Mouse (Mus musculus) cerebellum, adult (tissue): ENCODE measurements around the gene Slc9a9.
A peak's percentile ranks its signal among the peaks of the same experiment; 100 is the strongest.
"Not testable (repeated sequence)": the region's sequence is repeated elsewhere in the genome, so short reads cannot be mapped to it uniquely, and the experiment has no call there.

Source experiments
- ATAC-seq: cut with Nextera tagmentation; 2 replicates; pipeline ENCODE4 v1.9.2; 2017; ENCODE audit warnings: mild to moderate bottlenecking, moderate library complexity, mixed read lengths; ENCODE audit not compliant: insufficient number of reproducible peaks, low FRiP score, low TSS enrichment

Slc9a9 gene

GRCm38 (mm10) chr9:94669791-94670577 is at the start of gene Slc9a9:
Gene Slc9a9 (plus strand): TSS chr9:94669909.
- ATAC-seq, result peak; percentile 76

GRCm38 (mm10) chr9:94620342-94620741 is 49.4 kb upstream of the Slc9a9 start:
- no peak for ATAC-seq

- no peak for ATAC-seq
These were observed 48.9 kb upstream of the Slc9a9 start for GRCm38 (mm10) chr9:94620846-94621245.

GRCm38 (mm10) chr9:94621902-94622301 is 47.8 kb upstream of the Slc9a9 start:
- ATAC-seq, result no peak

DNA sequence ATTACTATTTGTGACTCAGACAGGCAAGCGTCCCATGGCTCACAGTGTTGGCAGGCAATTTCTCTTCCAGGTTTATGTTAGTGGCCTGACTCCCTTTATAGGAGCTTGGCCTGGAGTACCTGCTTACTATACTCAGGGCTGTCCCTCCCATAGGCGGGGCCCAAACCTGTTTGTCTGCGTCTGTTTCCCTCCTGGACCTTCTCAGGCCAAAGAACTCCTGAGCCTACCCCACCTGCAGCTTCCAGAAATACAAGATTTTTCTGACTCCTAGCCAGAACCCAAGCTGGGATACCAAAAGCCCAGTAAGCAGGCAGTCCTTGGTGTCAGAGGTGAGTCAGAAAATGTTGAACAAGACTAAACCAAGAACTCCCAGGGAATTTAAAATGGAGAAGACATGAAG is 43.0 kb upstream of the Slc9a9 start:
- no peak for ATAC-seq

- ATAC-seq, result no peak
These were observed 40.8 kb upstream of the Slc9a9 start for GRCm38 (mm10) chr9:94628948-94629347.

- not testable (repeated sequence) for ATAC-seq
These were observed 35.4 kb upstream of the Slc9a9 start for GRCm38 (mm10) chr9:94634275-94634674.

DNA sequence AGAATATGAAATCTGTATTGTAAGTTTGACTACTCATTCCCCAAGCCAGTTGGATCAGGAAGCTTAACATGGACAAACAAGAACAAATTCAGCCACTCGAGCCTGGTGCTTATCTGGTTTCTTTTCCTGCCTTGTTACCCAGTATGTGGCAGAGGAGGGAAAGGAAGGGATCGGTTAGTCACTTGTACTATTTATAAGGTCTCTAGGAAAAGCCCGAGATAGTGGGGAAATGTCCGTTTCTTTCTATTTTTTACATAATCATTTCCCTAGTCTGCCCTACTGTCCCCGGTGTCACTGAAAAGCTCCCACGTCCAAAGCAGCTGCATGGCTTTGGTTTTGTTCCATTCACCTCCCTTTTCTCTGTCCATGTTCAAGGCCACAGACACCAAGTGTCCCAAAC is 24.1 kb upstream of the Slc9a9 start:
- ATAC-seq, result no peak

GRCm38 (mm10) chr9:94647425-94647824 is 22.3 kb upstream of the Slc9a9 start:
- no peak for ATAC-seq

GRCm38 (mm10) chr9:94649991-94650390 is 19.7 kb upstream of the Slc9a9 start:
- ATAC-seq, result no peak

DNA sequence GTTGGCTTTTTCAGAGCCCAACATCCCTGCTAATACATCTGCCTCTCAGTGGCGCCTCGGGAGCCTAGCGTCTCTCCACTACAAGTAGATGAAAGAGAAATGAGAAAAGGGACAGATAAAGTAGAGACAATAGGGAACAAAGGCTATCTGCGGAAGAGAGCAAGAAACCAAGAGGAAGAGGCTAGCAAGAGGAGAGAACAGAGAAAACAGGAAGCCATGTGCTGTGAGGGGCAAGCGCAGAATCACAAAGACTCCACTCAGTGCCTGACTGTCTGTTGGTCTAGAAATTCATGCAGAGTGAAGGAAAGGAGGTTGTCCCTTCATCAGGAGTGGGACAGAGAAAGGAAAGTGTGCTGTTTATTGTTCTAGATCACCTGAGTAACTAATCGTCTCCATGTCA is 16.5 kb upstream of the Slc9a9 start:
- ATAC-seq, result no peak

GRCm38 (mm10) chr9:94653827-94654226 is 15.9 kb upstream of the Slc9a9 start:
- ATAC-seq, result no peak

- ATAC-seq, result no peak
These were observed 13.4 kb upstream of the Slc9a9 start for GRCm38 (mm10) chr9:94656265-94656664.

- no peak for ATAC-seq
These were observed 10.1 kb upstream of the Slc9a9 start for GRCm38 (mm10) chr9:94659401-94660152.

GRCm38 (mm10) chr9:94661768-94662167 is 7.9 kb upstream of the Slc9a9 start:
- ATAC-seq, result no peak

DNA sequence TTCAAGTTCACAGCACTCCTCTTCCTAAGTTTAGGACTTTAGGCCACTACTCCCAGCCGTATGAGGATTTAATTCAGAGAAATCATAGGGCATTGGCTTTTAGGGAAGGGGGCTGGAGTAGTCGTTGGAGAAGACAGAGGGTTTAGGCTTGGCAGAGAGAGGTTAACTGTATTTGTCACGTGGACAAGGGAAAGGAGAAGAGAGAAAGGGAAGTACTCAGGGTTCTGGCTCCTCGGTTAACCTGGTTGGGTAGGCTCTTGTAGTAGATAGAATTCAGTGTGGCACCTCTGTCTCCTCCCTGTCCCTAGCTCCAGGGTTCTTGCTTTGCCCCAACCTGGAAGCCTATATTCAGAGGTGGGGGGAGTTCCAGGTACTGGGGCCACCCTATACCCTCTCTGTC is 4.5 kb upstream of the Slc9a9 start:
- no peak for ATAC-seq

DNA sequence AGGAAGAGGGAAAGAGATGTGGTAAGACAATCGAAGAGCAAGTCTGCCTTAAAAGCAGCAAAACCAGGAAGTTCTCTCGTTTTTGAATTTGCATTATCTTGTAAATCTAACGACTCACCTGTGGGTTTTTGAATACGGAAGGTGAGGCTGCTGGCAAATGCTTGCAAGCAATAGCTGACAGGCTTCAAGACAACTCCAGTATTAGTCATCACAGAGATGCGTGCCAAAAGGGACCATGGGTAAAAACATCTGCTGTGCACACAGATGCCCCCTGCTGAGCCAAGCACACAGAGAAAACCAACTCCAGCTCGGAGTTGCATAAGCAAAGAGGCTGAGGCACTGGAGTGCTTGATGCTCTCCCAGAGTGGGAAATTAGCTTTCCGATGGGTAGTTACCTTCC is 1.1 kb upstream of the Slc9a9 start:
- no peak for ATAC-seq

- no peak for ATAC-seq
These were observed 995 bp downstream of the Slc9a9 start for GRCm38 (mm10) chr9:94670704-94671103.

DNA sequence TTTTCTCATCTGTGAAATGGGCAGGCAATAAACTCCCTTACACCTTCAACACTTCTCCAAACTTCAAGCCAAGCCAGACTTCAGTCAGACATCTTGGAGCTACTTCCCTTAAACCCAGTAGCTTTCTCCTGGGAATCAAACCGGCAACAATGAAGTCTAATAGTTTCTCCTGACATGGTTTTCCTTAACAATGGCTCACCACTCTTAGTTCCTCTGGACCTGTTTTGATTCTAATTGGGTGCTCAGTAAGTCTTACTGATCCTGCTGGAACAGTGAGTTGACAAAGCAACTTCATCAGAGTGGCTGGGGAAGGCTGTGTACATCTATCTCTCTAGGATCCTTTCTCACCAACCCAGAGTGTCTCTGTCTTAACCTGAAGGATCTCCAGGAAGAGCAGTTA is 5.0 kb downstream of the Slc9a9 start:
- ATAC-seq, result no peak

GRCm38 (mm10) chr9:94678021-94678655 is 8.4 kb downstream of the Slc9a9 start:
- no peak for ATAC-seq

DNA sequence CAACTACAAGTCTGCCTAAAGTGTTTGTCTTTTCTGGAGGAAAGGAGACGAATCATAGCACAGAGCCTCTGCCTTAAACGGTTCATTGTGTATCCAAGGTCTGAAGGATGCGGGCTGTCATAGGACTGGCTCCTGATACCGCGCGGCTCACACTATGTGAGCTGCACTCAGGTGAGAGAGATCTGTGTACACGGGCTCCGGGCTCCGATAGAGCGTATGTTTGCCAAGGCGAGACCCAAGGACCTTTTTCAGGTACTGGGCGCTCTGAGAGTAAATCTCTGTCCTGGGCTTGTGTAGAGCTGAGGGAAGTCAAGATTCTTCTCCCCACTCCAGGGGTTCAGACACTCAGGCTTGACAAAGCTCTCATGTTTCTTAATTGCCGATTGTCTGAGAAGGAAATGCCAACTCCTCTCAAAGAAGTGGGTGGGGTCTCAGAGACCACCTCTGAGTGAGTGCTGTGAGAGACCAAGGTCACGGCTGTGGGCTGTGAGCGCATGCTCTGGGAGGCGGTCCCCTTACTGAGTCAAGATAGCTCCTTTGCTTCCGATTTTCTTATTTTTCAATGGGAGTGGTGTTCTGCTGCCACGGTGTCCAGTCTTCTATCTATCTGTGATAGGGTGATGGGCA is 10.9 kb downstream of the Slc9a9 start:
- no peak for ATAC-seq
